Comparison of ENCODE assay signal across 1 mouse cellular context in the genomic region with DNA sequence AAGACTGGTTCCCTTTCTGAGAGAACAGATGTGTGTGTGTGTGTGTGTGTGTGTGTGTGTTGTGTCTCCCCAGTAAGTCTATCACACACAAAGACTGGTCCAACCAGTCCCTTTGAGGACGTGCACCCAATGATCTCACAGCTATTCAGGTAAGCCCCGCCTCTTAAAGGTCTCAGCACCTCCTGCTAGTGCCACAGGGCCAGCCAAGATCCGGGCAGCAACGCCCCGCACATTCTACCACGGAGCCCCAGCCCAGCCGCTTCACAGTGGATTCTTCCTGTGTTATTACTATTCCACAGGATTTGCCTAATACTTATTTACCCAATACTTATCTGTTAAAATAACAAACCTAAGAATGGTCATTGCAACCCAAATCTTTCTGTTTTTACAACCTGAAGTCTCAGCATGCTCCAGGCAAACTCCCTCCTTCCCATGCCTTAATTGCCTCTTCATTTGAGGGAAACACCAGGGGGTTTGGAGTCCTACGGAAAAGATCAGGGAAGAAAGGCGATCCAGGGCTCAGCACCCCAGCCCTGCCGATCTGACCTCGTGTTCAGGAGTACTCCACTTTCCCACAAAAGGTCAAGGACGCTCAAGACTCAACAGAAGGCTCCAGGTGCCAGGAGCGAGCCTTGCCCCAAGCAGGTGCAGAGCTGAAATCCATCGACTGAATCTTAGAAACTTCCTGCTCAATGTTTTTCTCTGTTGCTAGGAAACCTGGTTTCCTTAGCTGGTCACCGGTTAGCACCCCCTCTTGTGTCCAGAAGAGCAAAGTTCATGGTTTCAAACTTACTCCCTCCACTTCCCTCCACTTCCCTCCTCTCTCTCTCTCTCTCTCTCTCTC.
TF ChIP-seq lines count a peak whose summit lies in the region.

No protein-coding gene starts in this region.

TF ChIP-seq in MEL, 35 proteins besides CTCF, POLR2A, EP300 and RAD21 (continued from another document):
- TF ChIP-seq GABPA (IDR thresholded peaks at IDR 0.05; ENCODE audit: low read depth, low read length) (no peak), USF2 (IDR thresholded peaks at IDR 0.05; ENCODE audit: borderline replicate concordance in 1 of 2, insufficient read depth in 1 of 2, low read depth in 1 of 2, low read length in 2 of 2) (no peak), BHLHE40 (IDR thresholded peaks at IDR 0.05; ENCODE audit: borderline replicate concordance, low read depth, low read length) (no peak), MYB (IDR thresholded peaks at IDR 0.05; ENCODE audit: low read depth, low read length) (no peak), TCF12 (IDR thresholded peaks at IDR 0.05; ENCODE audit: low read depth, low read length) (no peak), GATA1 (IDR thresholded peaks at IDR 0.05; ENCODE audit: low read depth, low read length) (no peak), ZNF384 (IDR thresholded peaks at IDR 0.05; ENCODE audit: low read depth, low read length) (no peak), TAL1 (IDR thresholded peaks at IDR 0.05; ENCODE audit: low read length) (no peak)
